Mouse (Mus musculus): Measurements from ENCODE around the gene Cox4i1.

Gene Cox4i1

GRCm38 (mm10) chr8:120696401-120697153 is 28.6 kb downstream of the Cox4i1 start:
- DNase-seq (ENCODE audit: low spot score), result no peak

GRCm38 (mm10) chr8:120697154-120697978 is 29.3 kb downstream of the Cox4i1 start:
- no peak for DNase-seq (ENCODE audit: low spot score)

GRCm38 (mm10) chr8:120697979-120698272 is 29.9 kb downstream of the Cox4i1 start:
- DNase-seq (ENCODE audit: low spot score), result no peak

GRCm38 (mm10) chr8:120698426-120698825 is 30.4 kb downstream of the Cox4i1 start:
- no peak for DNase-seq (ENCODE audit: low spot score)

GRCm38 (mm10) chr8:120699079-120699478 is 31.1 kb downstream of the Cox4i1 start:
- DNase-seq (ENCODE audit: low spot score), result no peak

GRCm38 (mm10) chr8:120699565-120699964 is 31.5 kb downstream of the Cox4i1 start:
- DNase-seq (ENCODE audit: low spot score), result no peak

- no peak for DNase-seq (ENCODE audit: low spot score)
Observed at GRCm38 (mm10) chr8:120700053-120700452, 32.0 kb downstream of the Cox4i1 start.

- no peak for DNase-seq (ENCODE audit: low spot score)
Observed at GRCm38 (mm10) chr8:120701758-120702465, 33.9 kb downstream of the Cox4i1 start.

- no peak for DNase-seq (ENCODE audit: low spot score)
Observed at GRCm38 (mm10) chr8:120704203-120704602, 36.2 kb downstream of the Cox4i1 start.

- DNase-seq (ENCODE audit: low spot score), result no peak
Observed at GRCm38 (mm10) chr8:120705163-120705562, 37.1 kb downstream of the Cox4i1 start.

- no peak for DNase-seq (ENCODE audit: low spot score)
Observed at GRCm38 (mm10) chr8:120706193-120706592, 38.2 kb downstream of the Cox4i1 start.

- no peak for DNase-seq (ENCODE audit: low spot score)
Observed at GRCm38 (mm10) chr8:120709176-120709575, 41.2 kb downstream of the Cox4i1 start.

GRCm38 (mm10) chr8:120715200-120715599 is 47.2 kb downstream of the Cox4i1 start:
- no peak for DNase-seq (ENCODE audit: low spot score)

- DNase-seq (ENCODE audit: low spot score), result no peak
Observed at GRCm38 (mm10) chr8:120715996-120716680, 48.1 kb downstream of the Cox4i1 start.

GRCm38 (mm10) chr8:120719586-120720236 is 51.7 kb downstream of the Cox4i1 start:
- no peak for DNase-seq (ENCODE audit: low spot score)

GRCm38 (mm10) chr8:120723025-120723424 is 55.0 kb downstream of the Cox4i1 start:
- DNase-seq (ENCODE audit: low spot score), result no peak

All from adipocyte (in vitro differentiated cells).